Mouse (Mus musculus) stomach, postnatal 0 days (tissue): Measurements from ENCODE around the gene Clec1a. TPM values are rescaled to one million over a fixed set of nuclear protein-coding genes. Genes with fewer than 3 reads are reported as not detected.
A peak's percentile ranks its signal among the peaks of the same experiment; 100 is the strongest.

Experiments
- ATAC-seq: fragments of 200-750 bp; cut with Nextera tagmentation; 2 replicates; pipeline ENCODE4 v1.8.0; 2017; ENCODE audit not compliant: low FRiP score, low TSS enrichment
- DNase-seq: peaks from one replicate; pipeline ENCODE4 v3.0.0-alpha.2; 2016; ENCODE audit warnings: low spot score
- H3K27ac ChIP-seq: fragments of 300-500 bp; sonication (generic); replicated peaks from 2 replicates; pipeline ENCODE4 v1.5.1; 2014; ENCODE audit warnings: mild to moderate bottlenecking, control low read depth
- H3K27me3 ChIP-seq: fragments of 300-500 bp; sonication (generic); 2 replicates; pipeline ENCODE4 v1.6.1; 2014; ENCODE audit warnings: low read length; ENCODE audit not compliant: control insufficient read depth, insufficient read depth
- H3K36me3 ChIP-seq: fragments of 300-500 bp; sonication (generic); 2 replicates; pipeline ENCODE4 v1.6.1; 2014; ENCODE audit warnings: low read length, mixed read lengths; ENCODE audit not compliant: control insufficient read depth, insufficient read depth
- H3K4me1 ChIP-seq: fragments of 300-500 bp; sonication (generic); replicated peaks from 2 replicates; pipeline ENCODE4 v1.6.1; 2014; ENCODE audit warnings: antibody characterized with exemption; ENCODE audit not compliant: control insufficient read depth, insufficient read depth
- H3K4me2 ChIP-seq: fragments of 300-500 bp; sonication (generic); replicated peaks from 2 replicates; pipeline ENCODE4 v1.6.1; 2014; ENCODE audit warnings: low read depth, mild to moderate bottlenecking, control low read depth, moderate library complexity
- H3K4me3 ChIP-seq: fragments of 300-500 bp; sonication (generic); 2 replicates; pipeline ENCODE4 v1.5.1; 2014; ENCODE audit warnings: low read depth, low read length, control low read depth
- H3K9ac ChIP-seq: fragments of 300-500 bp; sonication (generic); 2 replicates; pipeline ENCODE4 v1.6.1; 2014; ENCODE audit warnings: mild to moderate bottlenecking, low read length, control low read depth, mixed read lengths
- H3K9me3 ChIP-seq: fragments of 300-500 bp; sonication (generic); 2 replicates; pipeline ENCODE4 v1.6.1; 2016; ENCODE audit warnings: low read length; ENCODE audit not compliant: control insufficient read depth
- CTCF ChIP-seq: IDR thresholded peaks from 2 replicates; pipeline ENCODE4 v1.5.1; 2016; ENCODE audit warnings: antibody characterized with exemption, low read depth, mild to moderate bottlenecking, moderate library complexity
- EP300 ChIP-seq: optimal IDR thresholded peaks from 2 replicates; pipeline ENCODE3; 2016; ENCODE audit warnings: antibody characterized with exemption
- WGBS: fragments of 180-500 bp; shearing (Covaris S2); extraction: QIAGEN DNeasy Blood & Tissue Kit; methylation state at CpG from one replicate; pipeline ENCODE4 v1.1.7; 2014; 5-methylcytosine and 5-hydroxymethylcytosine counted together
- polyA plus RNA-seq: library from polyadenylated mRNA; unstranded; fragments of >200 nt; fragmentation: Nextera tagmentation; extraction: Ambion mirVana; gene quantifications from 2 replicates; pipeline ENCODE4 v1.2.1, GENCODE M21; 2015

Gene Clec1a
- polyA plus RNA-seq, 1 experiment from 2014 or later, result 1.2 TPM

DNA sequence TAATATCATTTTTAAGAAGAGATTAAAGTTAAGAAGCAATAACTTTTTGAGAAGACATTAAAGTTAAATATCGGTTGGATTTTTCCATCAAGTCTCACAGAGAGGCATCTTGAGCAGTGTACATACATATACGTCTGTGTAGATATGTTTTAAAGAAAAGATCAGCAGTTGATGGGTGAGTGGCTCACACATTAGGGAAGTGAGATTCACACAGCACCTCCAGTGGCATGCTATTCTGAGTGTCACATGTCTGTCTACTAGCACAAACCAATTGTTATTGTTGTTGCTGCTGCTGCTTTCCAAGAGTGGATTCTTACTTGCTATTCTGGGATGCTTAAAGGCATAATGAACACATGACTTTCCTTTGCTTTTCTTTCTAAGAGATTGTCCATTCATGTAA, 49.4 kb downstream of the Clec1a start:
- H3K27me3 ChIP-seq, result no peaks in the 10 kb centered on the region
- no peak overlapping the region for H3K9ac ChIP-seq
- DNase-seq (no peak), ATAC-seq (no peak)
- TF ChIP-seq CTCF (no peak), EP300 (no peak)
- WGBS, result 85% methylated on average over 2 of the region's 2 CpGs
- H3K36me3 ChIP-seq, result no peaks in the 10 kb centered on the region
- H3K4me2 ChIP-seq, result no peak overlapping the region
- H3K9me3 ChIP-seq, result no peaks in the 10 kb centered on the region
- no peak overlapping the region for H3K27ac ChIP-seq
- no peak overlapping the region for H3K4me3 ChIP-seq
- H3K4me1 ChIP-seq, result no peaks in the 10 kb centered on the region

DNA sequence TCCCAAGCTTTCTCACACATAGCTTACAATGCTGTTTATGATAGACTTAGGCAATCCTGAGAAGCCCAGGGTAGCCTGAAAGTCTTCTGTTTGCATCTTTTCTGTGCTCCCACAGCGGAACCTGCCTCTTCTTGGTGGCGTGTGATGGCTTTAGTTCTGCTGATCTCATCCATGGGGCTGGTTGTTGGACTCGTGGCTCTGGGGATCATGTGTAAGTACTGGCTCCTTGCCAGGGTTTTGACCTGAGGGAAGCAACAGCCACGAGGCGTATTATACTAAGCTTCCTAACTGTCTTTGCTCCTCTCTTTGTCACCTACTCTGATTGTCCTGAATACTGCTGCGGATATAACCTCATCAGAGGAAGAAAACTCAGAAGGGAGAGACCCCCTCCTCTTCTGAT, 51.9 kb downstream of the Clec1a start:
- TF ChIP-seq EP300 (no peak), CTCF (no peak)
- no peak overlapping the region for H3K27ac ChIP-seq
- ATAC-seq, result no peak

GRCm38 (mm10) chr6:129396997-129397396, 54.8 kb downstream of the Clec1a start, which contains the start of gene Clec1b:
Gene Clec1b (plus strand): TSS chr6:129397297.
- Histone ChIP-seq H3K27me3 (no peaks in the 10 kb centered on the region), H3K4me2 (no peak within 1 kb of the TSS), H3K9ac (no peak within 1 kb of the TSS), H3K36me3 (no peaks in the 10 kb centered on the region), H3K4me1 (no peaks in the 10 kb centered on the region), H3K4me3 (no peak within 1 kb of the TSS), H3K27ac (no peak within 1 kb of the TSS), H3K9me3 (no peaks in the 10 kb centered on the region)
- TF ChIP-seq CTCF, result no peak
- TF ChIP-seq EP300, result no peak
- no peak for ATAC-seq
- DNase-seq, result no peak
- WGBS, result 82% methylated on average over 8 of the region's 8 CpGs

More for the DNA sequence above, 51.9 kb downstream of the Clec1a start:
- peak; percentile 16 for DNase-seq
- H3K36me3 ChIP-seq, result no peaks in the 10 kb centered on the region
- H3K9me3 ChIP-seq, result no peaks in the 10 kb centered on the region
- no peak overlapping the region for H3K9ac ChIP-seq
- H3K4me2 ChIP-seq, result no peak overlapping the region
- H3K4me3 ChIP-seq, result no peak overlapping the region
- no peaks in the 10 kb centered on the region for H3K4me1 ChIP-seq
- 45% methylated on average over 6 of the region's 6 CpGs for WGBS
- H3K27me3 ChIP-seq, result no peaks in the 10 kb centered on the region

- H3K4me1 ChIP-seq, result no peaks in the 10 kb centered on the region
- H3K9me3 ChIP-seq, result no peaks in the 10 kb centered on the region
- no peak overlapping the region for H3K27ac ChIP-seq
- no peak overlapping the region for H3K4me2 ChIP-seq
- no peak overlapping the region for H3K4me3 ChIP-seq
- no peak for DNase-seq
- ATAC-seq, result no peak
- H3K36me3 ChIP-seq, result no peaks in the 10 kb centered on the region
- WGBS, result 64% methylated on average over 5 of the region's 6 CpGs
- no peak overlapping the region for H3K9ac ChIP-seq
- no peak for TF ChIP-seq CTCF
- TF ChIP-seq EP300, result no peak
- H3K27me3 ChIP-seq, result no peaks in the 10 kb centered on the region
Measured at GRCm38 (mm10) chr6:129393732-129394131, 58.1 kb downstream of the Clec1a start.

- DNase-seq, result no peak
- 16% methylated on average over 2 of the region's 2 CpGs for WGBS
- H3K4me2 ChIP-seq, result no peak overlapping the region
- H3K9me3 ChIP-seq, result no peaks in the 10 kb centered on the region
- no peaks in the 10 kb centered on the region for H3K4me1 ChIP-seq
- H3K27ac ChIP-seq, result no peak overlapping the region
- H3K4me3 ChIP-seq, result no peak overlapping the region
- H3K27me3 ChIP-seq, result no peaks in the 10 kb centered on the region
- no peak for ATAC-seq
- no peaks in the 10 kb centered on the region for H3K36me3 ChIP-seq
- TF ChIP-seq EP300 (no peak), CTCF (peak; percentile 82)
- no peak overlapping the region for H3K9ac ChIP-seq
Measured at GRCm38 (mm10) chr6:129393087-129393720, 58.6 kb downstream of the Clec1a start.

DNA sequence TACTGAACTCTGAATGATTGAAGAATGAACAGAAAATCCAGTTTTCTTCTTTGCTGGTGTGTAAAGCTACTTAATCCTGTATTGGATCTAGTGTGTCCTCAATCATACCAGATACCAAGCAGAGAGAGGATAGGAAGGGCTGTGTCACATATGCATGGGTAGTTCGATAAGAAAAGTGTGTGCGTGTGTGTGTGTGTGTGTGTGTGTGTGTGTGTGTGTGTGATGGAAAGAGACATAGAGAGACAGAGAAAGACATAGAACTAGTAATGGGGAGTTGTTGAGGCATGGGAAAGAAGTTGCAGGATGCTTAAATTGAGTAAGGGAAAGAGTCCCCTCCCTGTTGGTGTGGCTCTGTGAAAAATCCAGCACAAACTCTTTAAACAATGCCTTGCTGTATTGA, 66.0 kb downstream of the Clec1a start, which contains the start of gene Clec12b:
Gene Clec12b, minus strand, starts transcription at position 101 of the 400 bp plus-strand sequence.
- DNase-seq (no peak), ATAC-seq (no peak)
- H3K27ac ChIP-seq, result no peak within 1 kb of the TSS
- H3K4me2 ChIP-seq, result no peak within 1 kb of the TSS
- no peaks in the 10 kb centered on the region for H3K27me3 ChIP-seq
- no peak within 1 kb of the TSS for H3K4me3 ChIP-seq
- WGBS, result 65% methylated on average over 2 of the region's 2 CpGs
- TF ChIP-seq CTCF (no peak), EP300 (no peak)
- no peak within 1 kb of the TSS for H3K9ac ChIP-seq
- no peaks in the 10 kb centered on the region for H3K36me3 ChIP-seq
- no peaks in the 10 kb centered on the region for H3K4me1 ChIP-seq
- H3K9me3 ChIP-seq, result no peaks in the 10 kb centered on the region
